Mouse (Mus musculus): ENCODE results near the gene Cldn1. TPM values are rescaled to one million over a fixed set of nuclear protein-coding genes. Genes with fewer than 3 reads are reported as not detected.

The Cldn1 gene
- polyA plus RNA-seq, 1 experiment from 2014 or later = 2.7 TPM

- H3K4me1 ChIP-seq (ENCODE audit: control insufficient read depth, insufficient read depth, low read length) = no peaks in the 10 kb centered on the region
- no peaks in the 10 kb centered on the region for H3K27me3 ChIP-seq (ENCODE audit: control insufficient read depth, insufficient read depth, low read length)
- no peaks in the 10 kb centered on the region for H3K9me3 ChIP-seq (ENCODE audit: control insufficient read depth, low read length)
- no peak overlapping the region for H3K9ac ChIP-seq (replicated peaks; ENCODE audit: low read depth, low read length)
- no peak for ATAC-seq (ENCODE audit: low read depth)
- H3K4me2 ChIP-seq (ENCODE audit: low read depth, low read length) = no peak overlapping the region
- H3K4me3 ChIP-seq (ENCODE audit: low read depth, low read length) = no peak overlapping the region
- H3K36me3 ChIP-seq (ENCODE audit: control insufficient read depth, insufficient read depth, low read length) = no peaks in the 10 kb centered on the region
- WGBS = 95% methylated on average over 1 of the region's 1 CpGs
- no peak overlapping the region for H3K27ac ChIP-seq (ENCODE audit: low read depth, low read length)
These were observed 22.8 kb downstream of the Cldn1 start for GRCm38 (mm10) chr16:26348809-26349208.

DNA sequence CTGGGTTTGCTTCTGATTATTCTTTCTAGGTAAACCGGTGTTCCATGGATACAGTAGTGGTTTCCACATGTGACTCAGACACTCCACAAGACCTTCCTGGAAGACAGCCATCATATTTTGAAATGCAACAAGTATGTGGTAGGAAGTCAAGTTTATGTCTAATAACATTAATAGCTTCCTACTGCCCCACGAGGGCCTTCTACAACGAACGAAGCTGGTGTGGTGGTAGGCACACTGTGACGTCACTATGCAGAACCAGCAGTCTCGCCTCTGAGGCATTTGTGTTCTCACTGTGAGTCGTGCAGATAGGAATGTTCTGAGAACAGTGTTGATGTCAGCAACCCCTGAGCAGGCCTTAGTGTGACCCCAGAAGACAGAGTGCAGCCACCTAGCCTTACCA lies 55.4 kb downstream of the Cldn1 start:
- Histone ChIP-seq H3K9ac (replicated peaks; ENCODE audit: low read depth, low read length) (no peak overlapping the region), H3K4me2 (ENCODE audit: low read depth, low read length) (no peak overlapping the region), H3K27me3 (ENCODE audit: control insufficient read depth, insufficient read depth, low read length) (no peaks in the 10 kb centered on the region), H3K36me3 (ENCODE audit: control insufficient read depth, insufficient read depth, low read length) (no peaks in the 10 kb centered on the region), H3K9me3 (ENCODE audit: control insufficient read depth, low read length) (no peaks in the 10 kb centered on the region), H3K4me1 (ENCODE audit: control insufficient read depth, insufficient read depth, low read length) (no peaks in the 10 kb centered on the region), H3K4me3 (ENCODE audit: low read depth, low read length) (no peak overlapping the region), H3K27ac (ENCODE audit: low read depth, low read length) (no peak overlapping the region)
- ATAC-seq (ENCODE audit: low read depth) = no peak
- WGBS = 79% methylated on average over 7 of the region's 7 CpGs

DNA sequence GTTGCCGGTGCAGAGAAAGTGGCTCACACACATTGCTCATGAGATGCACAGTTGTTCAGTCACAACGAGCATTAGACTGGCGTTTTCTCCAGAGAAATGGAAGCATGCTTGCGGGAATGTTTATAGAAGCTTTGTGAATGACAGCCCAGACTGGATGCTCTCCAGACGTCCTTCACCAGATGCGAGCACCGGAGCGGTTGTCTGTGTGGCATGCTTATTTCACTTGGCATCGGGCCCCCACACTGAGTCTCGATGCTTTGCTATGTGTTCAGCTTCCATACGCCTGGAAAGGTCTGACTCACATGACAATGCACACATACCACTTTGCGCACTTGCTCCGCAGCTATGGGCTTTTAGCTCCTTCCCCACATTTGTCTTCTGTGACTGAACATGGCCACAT lies 56.8 kb downstream of the Cldn1 start:
- no peaks in the 10 kb centered on the region for H3K27me3 ChIP-seq (ENCODE audit: control insufficient read depth, insufficient read depth, low read length)
- no peak for ATAC-seq (ENCODE audit: low read depth)
- no peaks in the 10 kb centered on the region for H3K9me3 ChIP-seq (ENCODE audit: control insufficient read depth, low read length)
- no peaks in the 10 kb centered on the region for H3K4me1 ChIP-seq (ENCODE audit: control insufficient read depth, insufficient read depth, low read length)
- no peak overlapping the region for H3K9ac ChIP-seq (replicated peaks; ENCODE audit: low read depth, low read length)
- H3K4me2 ChIP-seq (ENCODE audit: low read depth, low read length) = no peak overlapping the region
- WGBS = 75% methylated on average over 13 of the region's 13 CpGs
- H3K4me3 ChIP-seq (ENCODE audit: low read depth, low read length) = no peak overlapping the region
- H3K36me3 ChIP-seq (ENCODE audit: control insufficient read depth, insufficient read depth, low read length) = no peaks in the 10 kb centered on the region
- H3K27ac ChIP-seq (ENCODE audit: low read depth, low read length) = no peak overlapping the region

DNA sequence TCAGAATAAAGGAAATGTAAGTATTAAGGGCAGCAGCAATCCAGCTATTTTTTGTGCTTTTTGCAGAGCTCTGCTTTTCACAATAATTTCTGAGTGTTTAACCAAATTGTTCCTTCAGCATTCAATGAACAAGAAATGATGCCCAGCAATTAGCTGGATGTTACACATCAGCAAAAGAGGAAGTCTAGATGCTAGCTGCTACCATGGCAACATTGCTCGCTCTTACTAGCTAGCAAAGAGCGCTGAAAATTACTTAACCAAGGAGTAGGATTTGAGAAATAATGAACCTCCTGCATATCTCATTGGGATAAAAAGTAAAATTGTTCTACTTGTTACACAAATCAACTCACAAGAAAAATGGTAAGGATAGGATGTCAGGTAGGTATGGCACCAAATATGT lies 62.2 kb downstream of the Cldn1 start:
- no peak overlapping the region for H3K4me2 ChIP-seq (ENCODE audit: low read depth, low read length)
- H3K27me3 ChIP-seq (ENCODE audit: control insufficient read depth, insufficient read depth, low read length) = no peaks in the 10 kb centered on the region
- no peak overlapping the region for H3K9ac ChIP-seq (replicated peaks; ENCODE audit: low read depth, low read length)
- H3K4me3 ChIP-seq (ENCODE audit: low read depth, low read length) = no peak overlapping the region
- no peaks in the 10 kb centered on the region for H3K4me1 ChIP-seq (ENCODE audit: control insufficient read depth, insufficient read depth, low read length)
- no peaks in the 10 kb centered on the region for H3K9me3 ChIP-seq (ENCODE audit: control insufficient read depth, low read length)
- no peak for ATAC-seq (ENCODE audit: low read depth)
- no peak overlapping the region for H3K27ac ChIP-seq (ENCODE audit: low read depth, low read length)
- H3K36me3 ChIP-seq (ENCODE audit: control insufficient read depth, insufficient read depth, low read length) = no peaks in the 10 kb centered on the region
- WGBS = 67% methylated on average over 2 of the region's 2 CpGs

Other genes starting within 250 kb of the Cldn1 start
- gene Cldn16, start 91.3 kb upstream of the Cldn1 start, polyA plus RNA-seq (2014; fragmentation: Nextera tagmentation; extraction: Ambion mirVana) = not detected in 2 replicates
- 0.47 TPM in 1 of 2 replicates, not detected in the other for gene Tmem207, start 154.9 kb upstream of the Cldn1 start, polyA plus RNA-seq (2014; fragmentation: Nextera tagmentation; extraction: Ambion mirVana)
- 11.9 and 13.2 TPM in 2 replicates for gene Il1rap, start 209.9 kb upstream of the Cldn1 start, polyA plus RNA-seq (2014; fragmentation: Nextera tagmentation; extraction: Ambion mirVana)